20 mouse cellular contexts compared by ENCODE assay signal in genomic region chr8:5011771-5012170, GRCm38 (mm10).
"Had no signal": no experiment of that assay in that cellular context is flagged by ENCODE, and none has a peak within 500 bp of the region (broad histone marks: within the 10 kb centered on the region; RNA-seq: fewer than 3 reads in every experiment).

No protein-coding gene starts in this region.

- H3K4me1 ChIP-seq: heart, embryonic 13.5 days; heart, embryonic 15.5 days; hindbrain, embryonic 13.5 days; hindbrain, embryonic 15.5 days; kidney, embryonic 15.5 days; limb, embryonic 13.5 days; limb, embryonic 15.5 days; liver, embryonic 12.5 days had no signal

- DNase-seq: gastrocnemius, postnatal 14 days; gastrocnemius, postnatal 36 days; heart, adult 11 months; heart, adult 2 months; heart, postnatal 14 days; heart, postnatal 36 days; layer of hippocampus, adult 9-11 months; layer of hippocampus, postnatal 36 days had no signal

- ATAC-seq: hindbrain, postnatal 0 days; intestine, embryonic 16.5 days; liver, embryonic 12.5 days had no signal

- H3K4me3 ChIP-seq: heart, adult 2 months; heart, embryonic 13.5 days; heart, embryonic 15.5 days; hindbrain, embryonic 13.5 days; hindbrain, embryonic 15.5 days; kidney, embryonic 15.5 days; limb, embryonic 13.5 days; limb, embryonic 15.5 days; liver, embryonic 12.5 days had no signal

- H3K36me3 ChIP-seq: heart, embryonic 13.5 days; heart, embryonic 15.5 days; hindbrain, embryonic 13.5 days; hindbrain, embryonic 15.5 days; kidney, embryonic 15.5 days; limb, embryonic 13.5 days; limb, embryonic 15.5 days; liver, embryonic 12.5 days had no signal

- H3K4me2 ChIP-seq: heart, embryonic 11.5 days; heart, embryonic 13.5 days; heart, embryonic 15.5 days; hindbrain, embryonic 13.5 days; hindbrain, embryonic 15.5 days; kidney, embryonic 15.5 days; limb, embryonic 13.5 days; limb, embryonic 15.5 days; liver, embryonic 12.5 days had no signal

- H3K27ac ChIP-seq: heart, adult 2 months; heart, embryonic 13.5 days; heart, embryonic 15.5 days; hindbrain, embryonic 13.5 days; hindbrain, embryonic 15.5 days; hindbrain, postnatal 0 days; kidney, embryonic 15.5 days; kidney, postnatal 0 days; limb, embryonic 13.5 days; limb, embryonic 15.5 days; liver, embryonic 12.5 days had no signal

- H3K9me3 ChIP-seq: heart, embryonic 13.5 days; heart, embryonic 15.5 days; hindbrain, embryonic 15.5 days; kidney, embryonic 15.5 days; limb, embryonic 15.5 days; liver, embryonic 12.5 days had no signal

- H3K27me3 ChIP-seq: heart, embryonic 13.5 days; heart, embryonic 15.5 days; hindbrain, embryonic 13.5 days; hindbrain, embryonic 15.5 days; kidney, embryonic 15.5 days; limb, embryonic 13.5 days; limb, embryonic 15.5 days; liver, embryonic 12.5 days had no signal

- H3K9ac ChIP-seq: heart, embryonic 13.5 days; heart, embryonic 15.5 days; hindbrain, embryonic 13.5 days; hindbrain, embryonic 15.5 days; kidney, embryonic 15.5 days; limb, embryonic 13.5 days; limb, embryonic 15.5 days; liver, embryonic 12.5 days had no signal
